Mouse (Mus musculus): ENCODE results near the gene Stard3nl.
"Not testable (repeated sequence)": the region's sequence is repeated elsewhere in the genome, so short reads cannot be mapped to it uniquely, and the experiment has no call there.

Gene Stard3nl

GRCm38 (mm10) chr13:19385226-19385625, 10.4 kb downstream of the Stard3nl start:
- no peak for DNase-seq (ENCODE audit: low spot score in 2 of 2)

GRCm38 (mm10) chr13:19381112-19381828, 14.3 kb downstream of the Stard3nl start:
- DNase-seq (ENCODE audit: low spot score in 2 of 2): no peak

- DNase-seq (ENCODE audit: low spot score in 2 of 2): no peak
Observed at GRCm38 (mm10) chr13:19379313-19379712, 16.3 kb downstream of the Stard3nl start.

DNA sequence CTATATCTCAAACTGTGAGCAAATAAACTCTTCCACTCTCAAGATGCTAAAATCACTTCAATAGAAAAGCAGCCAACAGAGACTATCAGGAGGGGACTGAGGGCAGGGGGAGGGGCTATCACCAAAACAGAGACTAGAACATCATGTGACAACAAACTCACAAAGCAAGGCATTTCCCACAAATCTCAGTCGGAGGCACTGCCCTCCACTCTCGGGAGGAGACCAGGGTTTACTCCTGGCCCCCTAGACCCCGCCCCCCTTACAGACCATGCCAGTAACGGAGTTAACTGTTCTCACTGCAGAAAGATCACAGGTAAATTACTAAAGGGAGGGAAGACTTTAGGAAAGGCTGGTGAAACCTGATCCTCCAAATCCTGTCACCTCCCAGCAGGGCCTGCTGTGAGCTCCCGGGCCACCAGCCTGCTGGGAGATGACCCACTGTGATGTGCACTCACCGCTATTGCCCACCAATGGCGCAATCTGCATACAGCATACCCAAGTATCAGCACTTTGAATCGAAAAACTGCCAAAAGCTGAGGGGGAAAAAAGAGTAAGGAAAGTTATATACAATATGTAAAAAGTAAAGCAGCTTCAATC, 23.4 kb downstream of the Stard3nl start:
- DNase-seq (ENCODE audit: low spot score in 2 of 2): no peak

DNA sequence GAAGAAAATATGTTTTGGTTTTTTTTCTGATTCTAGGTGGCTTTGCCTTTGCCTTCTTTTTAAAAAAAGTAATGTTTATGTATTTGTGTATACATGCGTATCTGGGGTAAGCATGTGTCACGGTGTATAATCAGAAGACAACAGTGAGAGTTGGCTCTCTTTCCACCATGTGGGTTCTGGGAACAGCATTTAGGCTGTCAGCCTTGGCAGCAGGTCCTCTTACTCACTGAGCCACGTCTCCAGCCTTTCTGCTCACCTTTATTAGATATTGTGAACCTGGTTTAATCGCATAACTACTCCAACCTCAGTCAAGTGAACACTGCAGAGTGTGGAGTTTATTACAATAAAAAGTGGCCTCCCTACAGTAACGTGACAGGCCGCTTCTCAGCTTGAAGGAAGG, 26.8 kb downstream of the Stard3nl start:
- DNase-seq (ENCODE audit: low spot score in 2 of 2): no peak

GRCm38 (mm10) chr13:19367536-19367935, 28.1 kb downstream of the Stard3nl start:
- no peak for DNase-seq (ENCODE audit: low spot score in 2 of 2)

GRCm38 (mm10) chr13:19366866-19367265, 28.7 kb downstream of the Stard3nl start:
- no peak for DNase-seq (ENCODE audit: low spot score in 2 of 2)

- peak in 1 of 2 experiments; percentile 54 for DNase-seq (ENCODE audit: low spot score in 2 of 2)
Observed at GRCm38 (mm10) chr13:19365596-19365995, 30.0 kb downstream of the Stard3nl start.

DNA sequence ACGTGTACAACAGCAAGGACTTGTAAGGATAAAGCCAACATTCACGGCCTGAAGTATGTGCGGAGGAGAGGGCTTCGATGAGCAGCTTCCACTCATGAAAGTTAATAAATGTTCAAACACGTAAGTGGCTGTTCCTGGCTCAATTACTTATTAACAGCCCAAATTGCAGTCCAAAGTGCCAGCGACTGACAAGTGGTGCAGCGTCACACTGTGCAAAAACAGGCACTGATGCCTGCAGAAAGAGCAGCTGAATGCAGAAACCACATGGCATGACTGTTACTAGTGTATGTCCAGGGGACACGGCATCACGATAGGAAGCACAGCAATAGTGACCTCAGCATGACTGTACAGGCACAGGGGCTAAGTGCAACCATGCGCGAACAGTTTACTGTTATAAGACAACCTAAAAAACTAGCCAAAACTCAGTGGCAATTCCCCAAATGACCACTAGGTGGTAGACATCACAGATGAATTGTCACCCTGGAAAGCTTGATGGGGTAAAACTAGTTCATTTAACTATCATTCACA, 31.3 kb downstream of the Stard3nl start:
- DNase-seq (ENCODE audit: low spot score in 2 of 2): peak in 1 of 2 experiments; percentile 45

DNA sequence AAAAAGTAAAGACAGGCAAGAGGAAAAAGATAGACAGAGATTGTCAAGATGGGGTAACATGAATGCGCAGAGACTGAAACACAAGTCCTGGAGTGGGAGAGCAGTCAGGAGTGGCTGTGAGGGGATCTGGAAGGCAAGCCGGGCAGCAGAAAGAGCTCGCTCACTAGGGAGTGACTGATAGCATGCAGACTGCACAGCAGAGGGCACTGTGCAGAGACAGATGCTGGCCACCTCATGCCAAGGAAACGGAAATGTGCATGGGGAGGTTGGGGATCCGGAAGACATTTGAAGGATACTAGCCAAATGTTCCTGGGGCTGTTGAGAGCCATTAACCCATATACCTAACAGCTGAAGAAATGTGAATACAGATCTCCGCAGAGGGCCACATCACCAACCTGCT, 33.2 kb downstream of the Stard3nl start:
- no peak for DNase-seq (ENCODE audit: low spot score in 2 of 2)

DNA sequence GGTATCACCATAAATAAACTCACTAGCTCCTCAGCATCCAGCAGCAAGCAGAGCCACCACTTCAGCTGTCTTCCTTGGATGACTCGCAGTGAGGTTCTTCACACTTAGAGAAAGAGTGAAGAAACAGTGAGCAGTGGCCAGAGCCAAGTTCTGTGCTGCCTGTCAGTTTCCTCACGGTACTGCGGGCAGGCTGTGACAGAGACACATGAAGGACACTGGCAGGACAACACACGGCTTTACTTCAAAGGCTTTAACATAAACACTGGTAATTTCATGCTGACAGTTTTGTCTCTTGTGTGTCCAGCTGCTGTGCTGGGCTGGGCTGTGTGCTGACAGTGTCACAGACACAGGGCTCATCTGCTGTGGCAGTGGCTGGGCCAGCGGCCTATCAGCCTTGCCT, 37.6 kb downstream of the Stard3nl start:
- no peak for DNase-seq (ENCODE audit: low spot score in 2 of 2)

GRCm38 (mm10) chr13:19357301-19357700, 38.3 kb downstream of the Stard3nl start:
- DNase-seq (ENCODE audit: low spot score in 2 of 2): no peak

DNA sequence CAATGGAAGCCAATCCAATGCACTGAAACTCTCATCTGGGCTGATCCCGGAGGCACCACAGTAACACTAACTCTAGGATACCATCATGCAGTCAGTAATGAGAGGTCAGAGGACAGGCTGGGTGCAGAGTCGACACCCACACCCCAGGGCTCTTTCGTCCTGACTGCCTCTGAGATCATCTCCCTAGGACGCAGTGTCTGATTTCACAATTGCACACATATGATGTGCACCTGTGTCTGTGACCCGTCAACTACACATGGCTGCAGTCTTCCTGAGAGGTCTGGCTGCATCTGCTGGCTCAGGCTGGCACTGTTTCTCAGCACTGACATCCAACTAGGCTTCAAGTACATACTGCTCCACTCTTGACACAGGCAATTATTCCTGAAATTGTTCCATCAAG, 38.9 kb downstream of the Stard3nl start:
- no peak for DNase-seq (ENCODE audit: low spot score in 2 of 2)

DNA sequence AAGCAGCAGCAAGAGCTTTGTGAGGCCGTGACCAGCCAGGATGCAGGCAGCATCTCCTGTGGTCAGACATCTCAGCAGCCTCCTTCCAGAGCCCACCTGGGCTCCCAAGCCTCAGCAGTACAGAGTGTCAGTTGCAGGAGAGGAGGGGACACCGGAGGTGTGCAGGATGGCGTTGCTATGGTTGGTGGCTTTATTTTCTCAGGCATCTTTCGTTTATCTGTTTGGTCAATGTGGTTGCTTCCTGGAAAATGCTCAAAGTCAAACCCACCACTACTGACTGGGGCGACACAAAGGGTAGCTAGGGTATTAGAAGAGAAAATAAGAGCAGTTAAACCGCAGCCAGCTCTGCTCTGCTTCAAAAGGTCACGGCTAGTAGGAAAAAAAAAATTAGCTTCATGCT, 39.5 kb downstream of the Stard3nl start:
- no peak for DNase-seq (ENCODE audit: low spot score in 2 of 2)

DNA sequence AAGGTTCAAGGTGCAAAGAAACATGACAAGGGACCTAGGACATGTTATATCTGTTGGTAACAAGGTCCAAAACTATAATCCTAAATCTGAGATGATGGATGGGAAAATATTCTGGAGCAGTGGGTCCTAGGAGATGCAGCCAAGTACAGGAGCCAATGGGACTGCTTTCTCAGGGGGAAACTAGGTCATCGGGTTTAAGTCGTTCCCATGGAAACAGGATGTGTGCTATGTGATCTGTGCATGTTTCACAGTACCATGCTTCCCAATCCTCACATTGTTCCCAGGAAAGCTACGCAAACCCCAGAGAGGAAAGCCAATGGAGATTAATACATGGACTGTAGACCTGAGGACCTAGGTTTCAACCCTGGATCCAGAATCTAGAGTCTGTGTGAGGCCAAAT, 42.8 kb downstream of the Stard3nl start:
- DNase-seq (ENCODE audit: low spot score in 2 of 2): no peak

- DNase-seq (ENCODE audit: low spot score in 2 of 2): not testable (repeated sequence)
Observed at GRCm38 (mm10) chr13:19340356-19340755, 55.2 kb downstream of the Stard3nl start.

- DNase-seq (ENCODE audit: low spot score in 2 of 2): not testable (repeated sequence)
Observed at GRCm38 (mm10) chr13:19336310-19336709, 59.3 kb downstream of the Stard3nl start.

Measured in frontal cortex, postnatal 14 days (tissue).